Mouse (Mus musculus) lung, postnatal 14 days (tissue): ENCODE measurements around the gene Pald1.

Source experiments
- DNase-seq: peaks from one replicate; pipeline ENCODE4 v3.0.0; 2021

Pald1 gene

DNA sequence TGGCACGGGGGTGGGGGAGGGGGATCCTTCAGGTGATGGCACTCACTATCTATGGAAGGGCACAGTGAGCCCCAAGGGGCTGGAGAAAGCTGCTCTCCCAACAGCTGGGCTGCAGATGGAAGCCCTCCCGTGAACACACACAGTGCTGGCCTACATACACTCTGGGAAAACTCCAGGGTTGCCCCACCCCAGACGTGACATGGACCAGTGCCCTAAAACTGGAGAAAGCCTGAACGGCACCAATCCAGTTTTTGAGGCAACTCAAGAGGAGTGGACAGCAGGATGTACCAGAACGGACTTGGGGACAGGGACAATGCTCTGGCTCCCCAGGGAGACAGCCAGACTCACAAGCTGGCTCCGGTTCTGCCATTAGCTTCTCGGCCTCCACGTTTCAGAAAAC lies 58.6 kb downstream of the Pald1 start:
- peak; percentile 41 for DNase-seq

DNA sequence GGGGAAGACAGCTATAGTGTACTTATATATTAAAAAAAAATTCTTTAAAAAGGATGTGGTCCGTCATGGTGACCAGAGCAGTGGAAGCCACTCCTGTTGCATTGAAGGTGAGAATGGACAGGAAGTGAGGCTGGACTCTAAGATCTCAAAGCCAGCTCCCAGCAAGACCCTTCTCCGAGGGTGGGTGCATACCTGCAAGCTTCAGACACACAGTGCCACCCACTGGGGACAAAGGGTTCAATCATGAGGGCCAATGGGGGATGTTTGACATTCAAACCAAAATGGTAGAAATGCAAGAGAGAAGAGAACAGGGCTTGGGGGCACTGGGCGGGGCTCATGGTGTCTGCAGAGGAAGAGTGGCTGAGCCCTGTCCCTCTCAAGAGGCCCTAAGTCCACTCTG lies 64.8 kb downstream of the Pald1 start:
- DNase-seq, result no peak

GRCm38 (mm10) chr10:61315324-61315880 lies 67.9 kb downstream of the Pald1 start:
- no peak for DNase-seq

DNA sequence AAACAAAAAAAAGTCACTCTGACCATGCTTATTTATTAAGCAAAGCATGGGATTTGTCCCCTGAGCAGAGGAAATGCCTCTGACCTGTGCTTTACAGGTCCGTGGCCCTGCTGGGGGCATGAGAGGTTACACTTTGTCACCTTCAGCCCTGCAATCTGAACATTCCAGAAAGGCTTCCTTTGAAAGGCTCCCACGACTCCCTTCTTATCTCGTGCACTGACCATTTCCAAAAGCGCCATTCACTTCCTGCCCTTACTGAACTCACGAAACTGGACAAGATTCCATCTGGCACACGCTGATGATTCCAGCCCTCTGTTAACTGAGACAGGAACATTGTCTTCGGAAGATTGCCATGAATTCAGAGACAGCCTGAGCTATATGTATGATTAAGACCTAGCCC lies 69.6 kb downstream of the Pald1 start:
- no peak for DNase-seq

- DNase-seq, result no peak
Observed at GRCm38 (mm10) chr10:61312754-61313153, 70.6 kb downstream of the Pald1 start.

GRCm38 (mm10) chr10:61312159-61312558 lies 71.2 kb downstream of the Pald1 start:
- DNase-seq, result no peak

GRCm38 (mm10) chr10:61308706-61309320 lies 74.5 kb downstream of the Pald1 start:
- DNase-seq, result no peak

- no peak for DNase-seq
Observed at GRCm38 (mm10) chr10:61305928-61306590, 77.3 kb downstream of the Pald1 start.

- DNase-seq, result peak; percentile 42
Observed at GRCm38 (mm10) chr10:61304046-61304445, 79.3 kb downstream of the Pald1 start.

GRCm38 (mm10) chr10:61300996-61301395 lies 82.3 kb downstream of the Pald1 start:
- peak; percentile 17 for DNase-seq

- DNase-seq, result no peak
Observed at GRCm38 (mm10) chr10:61297477-61297876, 85.9 kb downstream of the Pald1 start, which contains the start of gene Prf1. TSS of gene Prf1 (plus strand) at chr10:61297833.

DNA sequence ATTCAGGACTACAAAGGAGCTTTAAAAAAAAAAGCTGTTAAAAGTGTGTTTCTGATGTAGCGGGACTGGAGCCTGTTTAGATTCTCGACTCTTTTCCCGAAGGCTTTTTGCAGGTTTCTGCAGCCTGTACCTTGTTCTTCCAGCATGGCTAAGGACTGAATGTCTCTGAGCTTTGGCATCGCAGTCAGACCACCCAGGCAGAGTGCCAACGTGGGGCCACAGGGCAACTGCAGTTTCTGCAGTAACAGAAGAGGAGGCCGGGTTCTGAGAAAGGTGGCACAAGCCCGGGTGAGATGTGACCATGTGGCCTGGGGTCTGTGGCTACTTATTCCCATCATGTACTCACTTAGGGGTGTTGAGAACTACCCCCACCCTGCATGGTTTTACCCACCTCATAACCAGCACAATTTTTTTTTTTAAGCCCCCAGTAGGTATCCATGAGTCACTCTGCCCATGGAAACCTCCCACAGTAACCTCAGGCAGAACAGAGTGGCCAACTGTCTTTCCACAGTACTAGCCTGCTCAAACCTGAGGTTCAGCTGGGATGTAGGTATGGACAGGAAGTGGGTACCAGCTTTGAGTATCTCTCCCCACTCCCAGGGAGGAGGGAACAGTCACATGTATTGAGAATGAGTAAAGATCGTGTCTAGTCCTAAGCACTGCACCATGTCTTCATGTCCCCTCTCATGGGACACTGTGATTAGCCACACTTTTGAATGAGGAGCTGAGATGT lies 86.5 kb downstream of the Pald1 start:
- DNase-seq, result no peak

- no peak for DNase-seq
Observed at GRCm38 (mm10) chr10:61294242-61294641, 89.1 kb downstream of the Pald1 start.

- no peak for DNase-seq
Observed at GRCm38 (mm10) chr10:61290479-61290878, 92.9 kb downstream of the Pald1 start.

GRCm38 (mm10) chr10:61290016-61290415 lies 93.3 kb downstream of the Pald1 start:
- no peak for DNase-seq

- DNase-seq, result no peak
Observed at GRCm38 (mm10) chr10:61286246-61286645, 97.1 kb downstream of the Pald1 start.

GRCm38 (mm10) chr10:61285271-61285670 lies 98.1 kb downstream of the Pald1 start:
- DNase-seq, result peak; percentile 58

- DNase-seq, result no peak
Observed at GRCm38 (mm10) chr10:61284309-61284708, 99.0 kb downstream of the Pald1 start.

GRCm38 (mm10) chr10:61281115-61281514 lies 102.2 kb downstream of the Pald1 start:
- no peak for DNase-seq

DNA sequence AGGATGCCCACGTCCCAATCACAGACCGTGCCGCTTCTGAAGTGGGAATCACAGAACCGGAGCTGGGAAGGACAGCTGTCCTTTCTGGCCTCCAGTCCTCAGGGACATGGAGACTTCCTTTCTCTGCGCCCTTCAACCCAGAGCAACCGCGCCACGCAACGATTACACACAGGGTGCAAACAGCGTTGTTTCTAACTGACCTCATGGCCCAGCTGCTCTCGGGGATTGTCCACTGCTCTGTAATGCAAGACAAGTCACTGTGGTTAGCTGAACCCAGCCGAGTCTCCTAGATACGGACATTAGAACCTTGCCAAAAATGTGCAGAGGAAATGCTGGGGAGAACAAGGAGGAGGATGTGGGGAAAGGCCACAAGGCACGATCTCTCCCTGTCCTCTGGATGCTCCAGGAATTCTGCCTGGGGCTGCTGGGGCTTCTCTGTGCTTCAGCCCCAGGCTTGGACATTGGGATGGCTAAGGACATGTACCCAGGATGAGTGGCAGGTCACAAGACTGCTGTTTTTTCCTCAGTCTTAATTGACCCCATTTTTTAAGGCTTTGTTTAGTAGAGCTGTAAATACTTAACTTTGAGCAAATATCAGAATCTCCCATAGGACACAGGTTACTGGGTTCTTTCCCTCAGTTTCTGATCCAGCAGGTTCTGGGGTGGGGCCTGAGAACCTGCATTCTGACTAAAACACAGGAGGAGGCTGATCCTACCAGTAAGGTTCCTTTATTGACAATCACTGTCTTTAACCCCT lies 105.2 kb downstream of the Pald1 start:
- peak; percentile 52 for DNase-seq

DNA sequence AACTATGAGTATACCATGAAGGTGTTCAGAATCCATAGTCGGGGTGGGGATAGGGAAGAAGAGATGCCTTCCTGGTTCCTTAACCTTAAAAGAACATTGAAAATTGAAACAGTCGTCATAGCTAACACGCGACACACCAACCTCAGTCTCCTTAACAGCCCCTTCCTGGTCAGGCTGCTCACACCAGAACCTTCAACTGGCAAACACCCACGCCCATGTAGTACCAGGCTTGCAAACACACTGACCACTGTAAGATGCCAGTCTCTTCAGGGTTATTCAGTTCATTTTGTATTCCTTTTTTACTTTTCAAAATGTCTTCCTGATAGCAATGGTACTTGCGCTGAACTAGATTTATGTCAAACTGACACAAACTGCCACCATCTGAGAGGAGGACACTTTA lies 106.3 kb downstream of the Pald1 start:
- no peak for DNase-seq

GRCm38 (mm10) chr10:61275669-61276110 lies 107.6 kb downstream of the Pald1 start:
- peak; percentile 33 for DNase-seq

- no peak for DNase-seq
Observed at GRCm38 (mm10) chr10:61274532-61274931, 108.8 kb downstream of the Pald1 start.
